Mouse (Mus musculus): ENCODE measurements around the gene Arhgap10.
"Not testable (repeated sequence)": the region's sequence is repeated elsewhere in the genome, so short reads cannot be mapped to it uniquely, and the experiment has no call there.

Gene Arhgap10

GRCm38 (mm10) chr8:77341329-77341728, 176.4 kb downstream of the Arhgap10 start:
- DNase-seq, result no peak

GRCm38 (mm10) chr8:77340046-77340747, 177.6 kb downstream of the Arhgap10 start:
- DNase-seq, result no peak

- no peak for DNase-seq
Observed at GRCm38 (mm10) chr8:77337272-77337671, 180.5 kb downstream of the Arhgap10 start.

- DNase-seq, result no peak
Observed at GRCm38 (mm10) chr8:77331180-77331579, 186.6 kb downstream of the Arhgap10 start.

GRCm38 (mm10) chr8:77330304-77330703, 187.4 kb downstream of the Arhgap10 start:
- no peak for DNase-seq

- no peak for DNase-seq
Observed at GRCm38 (mm10) chr8:77329783-77330182, 188.0 kb downstream of the Arhgap10 start.

GRCm38 (mm10) chr8:77328473-77328872, 189.3 kb downstream of the Arhgap10 start:
- no peak for DNase-seq

GRCm38 (mm10) chr8:77327326-77327725, 190.4 kb downstream of the Arhgap10 start:
- no peak for DNase-seq

GRCm38 (mm10) chr8:77322727-77323126, 195.0 kb downstream of the Arhgap10 start:
- not testable (repeated sequence) for DNase-seq

GRCm38 (mm10) chr8:77321901-77322300, 195.9 kb downstream of the Arhgap10 start:
- DNase-seq, result no peak

- no peak for DNase-seq
Observed at GRCm38 (mm10) chr8:77318590-77318989, 199.2 kb downstream of the Arhgap10 start.

GRCm38 (mm10) chr8:77317771-77318170, 200.0 kb downstream of the Arhgap10 start:
- DNase-seq, result no peak

- DNase-seq, result no peak
Observed at GRCm38 (mm10) chr8:77313003-77313402, 204.8 kb downstream of the Arhgap10 start.

- no peak for DNase-seq
Observed at GRCm38 (mm10) chr8:77311762-77312161, 206.0 kb downstream of the Arhgap10 start.

GRCm38 (mm10) chr8:77310541-77310940, 207.2 kb downstream of the Arhgap10 start:
- no peak for DNase-seq

GRCm38 (mm10) chr8:77310026-77310425, 207.7 kb downstream of the Arhgap10 start:
- no peak for DNase-seq

GRCm38 (mm10) chr8:77294599-77294998, 223.2 kb downstream of the Arhgap10 start:
- DNase-seq, result no peak

- no peak for DNase-seq
Observed at GRCm38 (mm10) chr8:77292649-77293048, 225.1 kb downstream of the Arhgap10 start.

- no peak for DNase-seq
Observed at GRCm38 (mm10) chr8:77292120-77292519, 225.6 kb downstream of the Arhgap10 start.

GRCm38 (mm10) chr8:77288492-77288891, 229.3 kb downstream of the Arhgap10 start:
- DNase-seq, result no peak

GRCm38 (mm10) chr8:77288065-77288464, 229.7 kb downstream of the Arhgap10 start:
- no peak for DNase-seq

- no peak for DNase-seq
Observed at GRCm38 (mm10) chr8:77284473-77284872, 233.3 kb downstream of the Arhgap10 start.

- no peak for DNase-seq
Observed at GRCm38 (mm10) chr8:77282605-77283236, 235.0 kb downstream of the Arhgap10 start.

GRCm38 (mm10) chr8:77279977-77280376, 237.8 kb downstream of the Arhgap10 start:
- no peak for DNase-seq

- DNase-seq, result no peak
Observed at GRCm38 (mm10) chr8:77278246-77278645, 239.5 kb downstream of the Arhgap10 start.

Data from thymus, adult 18-20 months (tissue).